Mouse (Mus musculus): ENCODE data around the gene Nlgn3. TPM values are rescaled to one million over a fixed set of nuclear protein-coding genes. Genes with fewer than 3 reads are reported as not detected.
A peak's percentile ranks its signal among the peaks of the same experiment; 100 is the strongest.

Gene Nlgn3
- polyA plus RNA-seq, 1 experiment: 0.14 TPM

DNA sequence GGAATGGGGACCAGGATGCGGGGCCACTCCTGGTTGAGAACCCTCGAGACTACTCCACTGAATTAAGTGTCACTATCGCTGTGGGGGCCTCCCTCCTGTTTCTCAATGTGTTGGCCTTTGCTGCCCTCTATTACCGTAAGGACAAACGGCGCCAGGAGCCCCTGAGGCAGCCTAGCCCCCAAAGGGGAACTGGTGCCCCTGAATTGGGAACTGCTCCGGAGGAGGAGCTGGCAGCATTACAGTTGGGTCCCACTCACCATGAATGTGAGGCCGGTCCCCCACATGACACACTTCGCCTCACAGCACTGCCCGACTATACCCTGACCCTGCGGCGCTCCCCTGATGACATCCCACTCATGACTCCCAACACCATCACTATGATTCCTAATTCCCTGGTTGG, 20.8 kb downstream of the Nlgn3 start:
- H3K4me3 ChIP-seq (ENCODE audit: extremely low read depth, insufficient read depth, insufficient read length): no peak overlapping the region
- H3K27ac ChIP-seq (ENCODE audit: insufficient read depth, low read length): no peak overlapping the region
- no peak for TF ChIP-seq POLR2A (IDR thresholded peaks at IDR 0.05; ENCODE audit: low read depth, low read length)
- TF ChIP-seq CTCF (IDR thresholded peaks at IDR 0.05; ENCODE audit: extremely low read depth, insufficient read depth, insufficient read length, insufficient replicate concordance): no peak
- no peaks in the 10 kb centered on the region for H3K36me3 ChIP-seq (ENCODE audit: control insufficient read depth, insufficient read depth, low read length)
- no peak for DNase-seq (ENCODE audit: low read depth in 1 of 2, low spot score in 2 of 2)
- no peaks in the 10 kb centered on the region for H3K27me3 ChIP-seq (ENCODE audit: control insufficient read depth, insufficient read depth, low read length)
- 82% methylated on average over 12 of the region's 12 CpGs for WGBS
- no peaks in the 10 kb centered on the region for H3K4me1 ChIP-seq (ENCODE audit: control insufficient read depth, insufficient read depth, insufficient read length)

DNA sequence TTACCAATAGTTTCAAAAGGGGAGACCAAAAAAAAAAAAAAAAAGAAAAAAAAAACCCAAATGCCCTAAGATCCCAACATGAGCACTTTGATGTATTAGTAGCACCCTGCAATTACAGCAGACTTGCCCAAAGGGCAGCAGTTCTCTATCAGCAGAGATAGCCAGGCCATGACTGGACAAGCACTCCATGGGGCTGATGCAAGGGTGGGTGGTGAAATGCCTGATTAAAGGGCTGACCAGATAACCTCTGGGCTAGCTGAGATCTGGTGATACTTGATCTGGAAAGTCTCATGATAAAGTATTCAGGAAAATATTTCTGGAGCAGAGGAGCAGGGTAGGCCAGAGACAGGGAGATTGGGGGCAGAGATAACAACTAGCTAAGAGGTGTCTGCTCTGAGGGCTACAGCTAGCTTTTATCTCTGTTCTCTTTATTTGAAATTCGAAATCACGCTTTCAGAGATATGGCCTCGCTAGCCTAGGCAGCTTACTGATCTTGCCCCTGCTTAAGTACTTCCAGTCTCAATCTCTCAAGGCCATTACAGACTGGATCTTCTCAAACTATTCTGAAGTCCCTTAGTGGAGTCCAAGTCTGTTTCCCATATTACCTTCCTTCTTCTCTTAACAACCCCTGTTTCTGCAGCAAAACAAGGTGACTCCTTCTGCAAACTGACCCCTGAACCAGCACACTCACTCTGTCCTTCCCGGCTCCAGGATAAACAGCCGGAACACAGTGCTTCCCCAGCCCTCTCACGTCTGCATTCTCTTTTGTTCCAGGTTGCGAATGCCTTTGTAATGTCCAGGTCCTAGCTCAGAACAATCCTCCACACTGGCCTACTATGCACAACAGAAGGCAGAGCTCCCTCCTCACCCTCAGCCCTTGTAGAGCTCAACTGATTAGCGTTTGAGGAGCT, 27.3 kb downstream of the Nlgn3 start:
- TF ChIP-seq POLR2A (IDR thresholded peaks at IDR 0.05; ENCODE audit: low read depth, low read length) (no peak), CTCF (IDR thresholded peaks at IDR 0.05; ENCODE audit: extremely low read depth, insufficient read depth, insufficient read length, insufficient replicate concordance) (no peak)
- no peak overlapping the region for H3K4me3 ChIP-seq (ENCODE audit: extremely low read depth, insufficient read depth, insufficient read length)
- no peaks in the 10 kb centered on the region for H3K27me3 ChIP-seq (ENCODE audit: control insufficient read depth, insufficient read depth, low read length)
- H3K27ac ChIP-seq (ENCODE audit: insufficient read depth, low read length): no peak overlapping the region
- no peaks in the 10 kb centered on the region for H3K36me3 ChIP-seq (ENCODE audit: control insufficient read depth, insufficient read depth, low read length)
- WGBS: 79% methylated on average over 8 of the region's 8 CpGs
- no peaks in the 10 kb centered on the region for H3K4me1 ChIP-seq (ENCODE audit: control insufficient read depth, insufficient read depth, insufficient read length)
- no peak for DNase-seq (ENCODE audit: low read depth in 1 of 2, low spot score in 2 of 2)

DNA sequence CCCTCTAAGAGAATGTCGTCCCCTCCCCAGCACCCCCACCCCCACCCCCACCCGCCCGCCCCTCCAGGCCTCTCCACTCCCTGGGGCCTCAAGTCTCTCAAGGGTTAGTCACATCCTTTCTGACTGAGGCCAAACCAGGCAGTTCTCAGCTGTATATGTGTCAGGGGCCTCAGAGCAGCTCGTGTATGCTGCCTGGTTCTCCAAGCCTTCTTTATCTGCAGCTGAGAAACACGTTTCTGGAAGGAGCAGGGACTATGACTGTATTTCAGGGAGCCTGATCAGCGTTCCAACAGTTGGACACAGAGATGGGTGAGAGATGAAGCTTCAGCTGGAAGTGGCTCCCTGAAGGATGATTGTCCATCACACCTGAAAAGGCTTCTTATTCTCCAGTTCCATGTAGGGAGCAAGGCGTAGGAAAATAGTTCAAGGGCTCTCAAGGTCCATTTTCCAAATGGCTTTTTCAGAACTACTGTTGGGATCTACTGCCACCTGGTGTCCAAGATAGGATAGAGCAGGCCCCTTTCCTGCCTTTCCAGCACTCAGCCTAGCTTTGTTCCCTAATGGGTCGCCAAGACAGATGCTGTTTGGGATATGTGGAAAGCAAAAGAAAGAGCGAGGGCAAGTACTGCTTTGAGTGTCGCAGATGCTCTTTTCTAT, 30.5 kb downstream of the Nlgn3 start:
- Histone ChIP-seq H3K36me3 (ENCODE audit: control insufficient read depth, insufficient read depth, low read length) (no peaks in the 10 kb centered on the region), H3K27me3 (ENCODE audit: control insufficient read depth, insufficient read depth, low read length) (no peaks in the 10 kb centered on the region), H3K4me1 (ENCODE audit: control insufficient read depth, insufficient read depth, insufficient read length) (peaks cover 2% of the 10 kb centered on the region; the same call in 1 of the 2 replicates), H3K4me3 (ENCODE audit: extremely low read depth, insufficient read depth, insufficient read length) (no peak overlapping the region), H3K27ac (ENCODE audit: insufficient read depth, low read length) (no peak overlapping the region)
- DNase-seq (ENCODE audit: low read depth in 1 of 2, low spot score in 2 of 2): peak in 1 of 2 experiments; percentile 30
- peak; percentile 43; the same call in 1 of the 2 replicates for TF ChIP-seq CTCF (IDR thresholded peaks at IDR 0.05; ENCODE audit: extremely low read depth, insufficient read depth, insufficient read length, insufficient replicate concordance)
- no peak for TF ChIP-seq POLR2A (IDR thresholded peaks at IDR 0.05; ENCODE audit: low read depth, low read length)
- 45% methylated on average over 10 of the region's 10 CpGs for WGBS

DNA sequence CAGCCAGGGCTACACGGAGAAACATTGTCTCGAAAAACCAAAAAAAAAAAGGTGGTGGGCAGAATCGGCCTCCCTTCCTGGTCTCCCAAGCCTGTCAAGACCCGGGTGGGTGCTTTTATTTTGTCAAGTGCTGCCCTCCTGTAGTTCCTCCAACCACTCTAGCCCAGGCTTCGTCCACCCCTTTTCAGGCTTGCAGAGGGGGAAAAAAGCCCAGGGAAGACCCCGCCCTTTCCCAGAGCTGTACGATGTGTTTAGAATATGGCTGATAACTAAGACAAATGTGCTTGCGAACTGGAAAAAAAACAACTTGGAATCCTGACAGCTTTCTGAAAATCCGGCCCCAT, 33.0 kb downstream of the Nlgn3 start:
- 55% methylated on average over 9 of the region's 9 CpGs for WGBS
- H3K4me3 ChIP-seq (ENCODE audit: extremely low read depth, insufficient read depth, insufficient read length): peak overlapping the region; percentile 52
- no peaks in the 10 kb centered on the region for H3K27me3 ChIP-seq (ENCODE audit: control insufficient read depth, insufficient read depth, low read length)
- H3K27ac ChIP-seq (ENCODE audit: insufficient read depth, low read length): peak overlapping the region; percentile 88
- no peak for TF ChIP-seq POLR2A (IDR thresholded peaks at IDR 0.05; ENCODE audit: low read depth, low read length)
- TF ChIP-seq CTCF (IDR thresholded peaks at IDR 0.05; ENCODE audit: extremely low read depth, insufficient read depth, insufficient read length, insufficient replicate concordance): no peak
- peaks cover 2% of the 10 kb centered on the region; the same call in 1 of the 2 replicates for H3K4me1 ChIP-seq (ENCODE audit: control insufficient read depth, insufficient read depth, insufficient read length)
- DNase-seq (ENCODE audit: low read depth in 1 of 2, low spot score in 2 of 2): no peak
- no peaks in the 10 kb centered on the region for H3K36me3 ChIP-seq (ENCODE audit: control insufficient read depth, insufficient read depth, low read length)

DNA sequence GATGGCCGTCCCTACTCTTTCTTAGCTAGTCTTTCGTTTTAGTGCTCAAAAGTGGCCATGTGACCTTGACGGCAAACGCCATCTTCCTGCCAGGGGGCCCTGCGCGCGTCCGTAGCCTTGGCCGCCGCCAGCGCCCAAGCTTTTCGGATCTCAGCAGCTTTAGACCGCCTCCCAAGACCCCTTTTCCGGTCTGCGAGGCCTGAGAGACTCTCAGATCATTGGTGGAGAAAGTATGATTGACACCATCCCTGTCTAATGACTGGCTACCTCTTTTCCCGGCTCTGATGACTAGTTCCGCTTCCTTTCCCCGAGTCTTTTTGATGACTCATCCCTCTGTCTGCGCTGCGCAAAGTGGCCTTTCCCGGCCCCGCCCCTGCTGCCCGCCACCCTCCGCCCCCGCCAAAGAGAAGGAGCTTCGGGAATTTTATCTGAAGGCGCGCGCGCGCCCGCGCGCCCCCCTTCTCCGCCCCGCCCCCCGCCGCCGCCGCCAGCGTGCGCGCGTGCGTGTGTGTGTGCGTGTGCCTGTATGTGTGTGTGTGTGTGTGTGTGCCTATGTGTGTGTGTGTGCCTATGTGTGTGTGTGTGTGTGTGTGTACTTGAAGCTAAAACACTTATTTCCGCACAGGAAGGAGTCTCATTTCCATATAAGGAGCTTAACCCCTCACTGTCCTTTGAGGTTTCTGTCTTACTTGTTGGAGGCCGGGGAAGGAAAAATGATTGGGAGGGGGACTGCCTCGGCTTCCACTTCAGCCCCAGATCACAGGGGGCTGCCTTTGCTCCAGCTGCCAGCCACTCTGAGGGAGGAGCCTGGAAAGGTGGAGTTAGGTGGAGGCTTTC, 33.6 kb downstream of the Nlgn3 start:
- H3K36me3 ChIP-seq (ENCODE audit: control insufficient read depth, insufficient read depth, low read length): no peaks in the 10 kb centered on the region
- peak; percentile 69 to 90 for DNase-seq (ENCODE audit: low read depth in 1 of 2, low spot score in 2 of 2)
- no peak for TF ChIP-seq CTCF (IDR thresholded peaks at IDR 0.05; ENCODE audit: extremely low read depth, insufficient read depth, insufficient read length, insufficient replicate concordance)
- TF ChIP-seq POLR2A (IDR thresholded peaks at IDR 0.05; ENCODE audit: low read depth, low read length): peak; percentile 46
- H3K4me1 ChIP-seq (ENCODE audit: control insufficient read depth, insufficient read depth, insufficient read length): peaks cover 2% of the 10 kb centered on the region; the same call in 1 of the 2 replicates
- peak overlapping the region; percentile 88 for H3K27ac ChIP-seq (ENCODE audit: insufficient read depth, low read length)
- 32% methylated on average over 39 of the region's 49 CpGs for WGBS
- peak overlapping the region; percentile 53 for H3K4me3 ChIP-seq (ENCODE audit: extremely low read depth, insufficient read depth, insufficient read length)
- no peaks in the 10 kb centered on the region for H3K27me3 ChIP-seq (ENCODE audit: control insufficient read depth, insufficient read depth, low read length)

DNA sequence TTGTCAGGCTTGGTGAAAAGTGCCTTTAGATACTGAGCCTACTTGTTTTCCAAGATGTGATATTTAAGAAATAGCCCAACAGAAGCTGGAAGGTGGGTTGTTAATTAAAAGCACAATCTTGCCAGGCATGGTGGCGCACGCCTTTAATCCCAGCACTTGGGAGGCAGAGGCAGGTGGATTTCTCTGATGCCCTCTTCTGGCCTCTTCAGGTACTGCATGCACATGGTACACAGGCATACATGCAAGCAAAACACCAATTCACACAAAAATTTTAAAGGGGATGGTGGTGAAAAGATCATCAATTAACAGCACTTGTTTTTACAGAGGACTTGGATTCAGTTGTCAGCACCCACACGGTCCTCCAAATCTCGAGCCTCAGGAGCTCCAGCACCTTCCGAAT, 35.6 kb downstream of the Nlgn3 start:
- no peak overlapping the region for H3K27ac ChIP-seq (ENCODE audit: insufficient read depth, low read length)
- no peaks in the 10 kb centered on the region for H3K36me3 ChIP-seq (ENCODE audit: control insufficient read depth, insufficient read depth, low read length)
- H3K4me3 ChIP-seq (ENCODE audit: extremely low read depth, insufficient read depth, insufficient read length): no peak overlapping the region
- DNase-seq (ENCODE audit: low read depth in 1 of 2, low spot score in 2 of 2): peak in 1 of 2 experiments; percentile 7
- WGBS: 89% methylated on average over 5 of the region's 5 CpGs
- no peaks in the 10 kb centered on the region for H3K27me3 ChIP-seq (ENCODE audit: control insufficient read depth, insufficient read depth, low read length)
- peaks cover 2% of the 10 kb centered on the region; the same call in 1 of the 2 replicates for H3K4me1 ChIP-seq (ENCODE audit: control insufficient read depth, insufficient read depth, insufficient read length)
- no peak for TF ChIP-seq CTCF (IDR thresholded peaks at IDR 0.05; ENCODE audit: extremely low read depth, insufficient read depth, insufficient read length, insufficient replicate concordance)
- TF ChIP-seq POLR2A (IDR thresholded peaks at IDR 0.05; ENCODE audit: low read depth, low read length): no peak
